In genomic region chr16:30145465-30146207, GRCm38 (mm10) we compare ENCODE assay signal across 8 mouse cellular contexts.
DNase-seq lines count a peak whose midpoint lies in the region; ATAC-seq and TF ChIP-seq lines count a peak whose summit lies in the region.

No protein-coding gene starts in this region.

- peak overlapping the region; percentile 57; the same call in 1 of the 2 replicates for H3K9ac ChIP-seq in embryonic facial prominence, embryonic 13.5 days
- peak overlapping the region; percentile 65 for H3K9ac ChIP-seq in heart, embryonic 13.5 days
- H3K9ac ChIP-seq in stomach, embryonic 14.5 days (replicated peaks; ENCODE audit: low read depth, low read length) = no peak overlapping the region

- H3K79me2 ChIP-seq in myocyte (ENCODE audit: control insufficient read depth, insufficient read depth) = no peaks in the 10 kb centered on the region

- peak overlapping the region; percentile 56 for H3K4me2 ChIP-seq in embryonic facial prominence, embryonic 13.5 days
- peak overlapping the region; percentile 66 for H3K4me2 ChIP-seq in heart, embryonic 13.5 days
- peak overlapping the region; percentile 48 for H3K4me2 ChIP-seq in myocyte (ENCODE audit: low read depth)
- peak overlapping the region; percentile 35 for H3K4me2 ChIP-seq in stomach, embryonic 14.5 days (replicated peaks; ENCODE audit: low read depth, low read length)

- peak overlapping the region; percentile 21 for H3K4me3 ChIP-seq in embryonic facial prominence, embryonic 13.5 days
- H3K4me3 ChIP-seq in heart, embryonic 13.5 days = peak overlapping the region; percentile 33
- no peak overlapping the region for H3K4me3 ChIP-seq in myocyte
- H3K4me3 ChIP-seq in stomach, embryonic 14.5 days (ENCODE audit: low read depth, low read length) = no peak overlapping the region

- intact Hi-C loops in left cerebral cortex, postnatal 36 days (cut with DNase I) = no loop called here
- intact Hi-C loops in left cerebral cortex, postnatal 4 days (cut with DNase I) = no loop called here

- no peak overlapping the region for H3ac ChIP-seq in myocyte (ENCODE audit: control insufficient read depth, insufficient read length)

- DNase-seq in left cerebral cortex, postnatal 36 days (ENCODE audit: low spot score in 2 of 2) = peak; percentile 21 to 32
- DNase-seq in left cerebral cortex, adult 11 months (ENCODE audit: low spot score) = no peak
- peak; percentile 9 for DNase-seq in left cerebral cortex, postnatal 4 days
- DNase-seq in urinary bladder, postnatal 14 days (ENCODE audit: low spot score) = no peak

- H3K27ac ChIP-seq in embryonic facial prominence, embryonic 13.5 days = 0 out of 2 replicates have a peak overlapping the region, but pooled peaks have one; percentile 33
- no peak overlapping the region for H3K27ac ChIP-seq in heart, embryonic 13.5 days (replicated peaks)
- H3K27ac ChIP-seq in stomach, embryonic 14.5 days (ENCODE audit: low read length) = peak overlapping the region; percentile 67

- 0 out of 2 replicates have a peak, but pooled peaks have one; percentile 49 for ATAC-seq in embryonic facial prominence, embryonic 13.5 days (ENCODE audit: insufficient number of reproducible peaks, insufficient read depth, low FRiP score, low TSS enrichment, low read depth)
- no peak for ATAC-seq in heart, embryonic 13.5 days (ENCODE audit: extremely low read depth, insufficient number of reproducible peaks, low FRiP score, low TSS enrichment)
- no peak for ATAC-seq in stomach, embryonic 14.5 days (ENCODE audit: insufficient number of reproducible peaks, insufficient read depth, low FRiP score, low read depth)

- WGBS in embryonic facial prominence, embryonic 13.5 days = 13% methylated on average over 16 of the region's 16 CpGs
- 13% methylated on average over 16 of the region's 16 CpGs for WGBS in heart, embryonic 13.5 days
- 17% methylated on average over 16 of the region's 16 CpGs for WGBS in stomach, embryonic 14.5 days

- no peak for TF ChIP-seq POLR2A in myocyte (IDR thresholded peaks at IDR 0.05; ENCODE audit: insufficient read length, low read depth)

- peaks cover 32% of the 10 kb centered on the region for H3K4me1 ChIP-seq in embryonic facial prominence, embryonic 13.5 days
- H3K4me1 ChIP-seq in heart, embryonic 13.5 days = peaks cover 14% of the 10 kb centered on the region
- peaks cover 11% of the 10 kb centered on the region for H3K4me1 ChIP-seq in stomach, embryonic 14.5 days (ENCODE audit: control insufficient read depth, insufficient read depth, low read length)

- no peaks in the 10 kb centered on the region for H3K9me3 ChIP-seq in embryonic facial prominence, embryonic 13.5 days
- H3K9me3 ChIP-seq in heart, embryonic 13.5 days = peaks cover 3% of the 10 kb centered on the region; the same call in 1 of the 2 replicates
- peaks cover 4% of the 10 kb centered on the region; the same call in 1 of the 2 replicates for H3K9me3 ChIP-seq in stomach, embryonic 14.5 days (ENCODE audit: control insufficient read depth, low read depth, low read length)

- H3K36me3 ChIP-seq in embryonic facial prominence, embryonic 13.5 days = no peaks in the 10 kb centered on the region
- H3K36me3 ChIP-seq in heart, embryonic 13.5 days = no peaks in the 10 kb centered on the region
- H3K36me3 ChIP-seq in myocyte (ENCODE audit: control insufficient read depth, insufficient read depth) = no peaks in the 10 kb centered on the region
- no peaks in the 10 kb centered on the region for H3K36me3 ChIP-seq in stomach, embryonic 14.5 days (ENCODE audit: control insufficient read depth, insufficient read depth, low read length)

- no peaks in the 10 kb centered on the region for H3K27me3 ChIP-seq in embryonic facial prominence, embryonic 13.5 days
- H3K27me3 ChIP-seq in heart, embryonic 13.5 days (replicated peaks) = peaks cover 30% of the 10 kb centered on the region
- H3K27me3 ChIP-seq in myocyte (ENCODE audit: control insufficient read depth, insufficient read depth, insufficient read length) = no peaks in the 10 kb centered on the region
- H3K27me3 ChIP-seq in stomach, embryonic 14.5 days (ENCODE audit: control insufficient read depth, insufficient read depth, low read length) = no peaks in the 10 kb centered on the region

TF ChIP-seq in myocyte, 11 proteins besides CTCF, POLR2A, EP300 and RAD21:
- TF ChIP-seq MAX (IDR thresholded peaks at IDR 0.05; ENCODE audit: low read depth) = no peak
- TF ChIP-seq MYOD1 (IDR thresholded peaks at IDR 0.05; ENCODE audit: control insufficient read depth in 1 of 3, insufficient read length in 2 of 3, low read depth in 2 of 3) = peak in 1 of 3 experiments; percentile 15
- TF ChIP-seq MYOG (IDR thresholded peaks at IDR 0.05; ENCODE audit: control insufficient read depth in 1 of 3, insufficient read depth in 1 of 3, insufficient read length in 2 of 3, low read depth in 2 of 3) = peak in 1 of 3 experiments; percentile 16
TF ChIP-seq in myocyte: peak in this region for 2.

Comparison
In these comparisons a context has a peak if more than half of its experiments do, and no peak if none do; other contexts are left out.
1. DNase-seq: peak in left cerebral cortex, postnatal 36 days (2 of 2) and left cerebral cortex, postnatal 4 days (single experiment); none in left cerebral cortex, adult 11 months (single experiment) and urinary bladder, postnatal 14 days (single experiment).
2. H3K4me3 ChIP-seq: peak in embryonic facial prominence, embryonic 13.5 days (single experiment) and heart, embryonic 13.5 days (single experiment); none in myocyte (single experiment) and stomach, embryonic 14.5 days (single experiment).
3. Peak in every context shown above with its lines, with median percentiles within 50 percentile points of each other: H3K4me2 ChIP-seq.